Mouse (Mus musculus) embryonic fibroblast, embryonic 13.5 days (primary cell): ENCODE data around the gene Prpf8. TPM values are rescaled to one million over a fixed set of nuclear protein-coding genes. Genes with fewer than 3 reads are reported as not detected.
A peak's percentile ranks its signal among the peaks of the same experiment; 100 is the strongest.

Source experiments
- H3K27ac ChIP-seq: 2 replicates; pipeline ENCODE4 v1.5.1; 2012; ENCODE audit warnings: low read length, control low read depth, inconsistent platforms; ENCODE audit not compliant: insufficient read depth
- H3K4me1 ChIP-seq: 2 replicates; pipeline ENCODE4 v1.6.1; 2011; ENCODE audit warnings: low read length; ENCODE audit not compliant: control insufficient read depth, insufficient read depth
- H3K4me3 ChIP-seq: 2 replicates; pipeline ENCODE4 v1.5.1; 2011; ENCODE audit warnings: mild to moderate bottlenecking, control low read depth, low read length; ENCODE audit not compliant: insufficient read depth
- CTCF ChIP-seq: IDR thresholded peaks from 2 replicates; pipeline ENCODE4 v1.5.1; 2011; ENCODE audit warnings: mild to moderate bottlenecking, control low read depth, low read length, moderate library complexity, borderline replicate concordance; ENCODE audit not compliant: insufficient read depth
- POLR2A ChIP-seq: IDR thresholded peaks from 2 replicates; pipeline ENCODE4 v1.6.1; 2011; ENCODE audit warnings: low read depth, mild to moderate bottlenecking, control low read depth, low read length, moderate library complexity
- polyA plus RNA-seq: library from polyadenylated mRNA; stranded (reverse); fragments of >200 nt; gene quantifications from 2 replicates; pipeline ENCODE4 v1.2.4, GENCODE M21; 2011; ENCODE audit warnings: low read depth; ENCODE audit not compliant: missing spikeins, insufficient read length

Gene Prpf8
- polyA plus RNA-seq, 1 experiment: 132 TPM

GRCm38 (mm10) chr11:75459141-75459711, 27.4 kb upstream of the Prpf8 start:
- Histone ChIP-seq H3K4me1 (peaks cover 14% of the 10 kb centered on the region), H3K4me3 (no peak overlapping the region), H3K27ac (peak overlapping the region; percentile 100)
- no peak for TF ChIP-seq CTCF
- TF ChIP-seq POLR2A: no peak

DNA sequence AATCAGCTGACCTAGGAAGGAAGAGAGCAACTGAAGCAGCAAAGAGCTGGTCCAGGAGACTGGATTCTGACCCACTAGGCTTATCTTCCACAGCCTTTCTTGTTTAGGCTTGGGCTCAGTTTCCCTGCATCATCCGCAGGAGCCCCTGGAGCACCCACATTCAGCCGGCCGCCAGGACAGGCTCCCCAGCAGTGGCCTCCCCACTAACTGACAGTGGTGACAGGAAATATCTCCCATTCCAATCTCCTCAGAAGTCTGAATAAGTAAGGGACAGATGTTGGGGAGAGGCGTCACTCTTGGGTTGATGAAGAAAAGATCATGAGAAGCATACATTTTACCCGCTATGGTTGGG, 26.9 kb upstream of the Prpf8 start:
- H3K4me1 ChIP-seq: peaks cover 17% of the 10 kb centered on the region
- no peak overlapping the region for H3K4me3 ChIP-seq
- peak overlapping the region; percentile 100 for H3K27ac ChIP-seq
- TF ChIP-seq POLR2A: no peak
- TF ChIP-seq CTCF: no peak

DNA sequence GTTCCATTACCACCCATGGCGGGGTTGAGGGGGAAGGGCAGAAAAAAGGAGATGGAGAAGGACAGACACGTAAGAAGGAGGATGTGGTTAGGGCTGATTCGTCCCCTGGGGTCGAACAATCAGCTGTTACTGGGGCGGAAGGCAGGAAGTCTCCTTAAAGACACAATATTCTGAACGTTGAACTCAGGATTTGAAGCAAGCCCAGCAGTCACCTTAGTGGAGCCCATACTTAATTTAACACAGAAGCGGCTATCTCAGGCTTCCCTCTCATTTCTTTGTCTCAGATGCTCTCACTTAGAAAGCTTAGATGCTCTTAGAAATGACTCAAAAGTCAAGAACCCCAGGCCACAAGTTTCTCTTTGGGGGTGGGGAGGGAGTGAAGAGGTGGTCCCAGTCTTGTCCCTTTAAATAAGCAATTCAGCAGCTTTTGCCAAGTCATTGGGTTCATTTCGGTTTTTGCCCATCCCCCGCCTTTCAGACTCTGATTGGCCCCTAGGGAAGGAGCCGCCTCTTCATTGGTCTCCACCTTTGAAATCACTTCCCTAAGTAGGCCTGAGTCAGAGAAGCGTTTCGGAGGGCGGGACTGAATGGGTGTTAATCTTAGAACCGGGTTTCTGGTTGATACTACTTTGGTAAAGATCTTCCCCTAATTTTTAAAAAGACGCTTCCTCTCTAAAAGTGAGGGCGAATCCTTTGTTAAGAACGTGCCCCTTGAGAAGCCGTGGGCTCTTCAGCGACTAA, 26.3 kb upstream of the Prpf8 start:
- peak overlapping the region; percentile 100 for H3K27ac ChIP-seq
- peaks cover 22% of the 10 kb centered on the region for H3K4me1 ChIP-seq

DNA sequence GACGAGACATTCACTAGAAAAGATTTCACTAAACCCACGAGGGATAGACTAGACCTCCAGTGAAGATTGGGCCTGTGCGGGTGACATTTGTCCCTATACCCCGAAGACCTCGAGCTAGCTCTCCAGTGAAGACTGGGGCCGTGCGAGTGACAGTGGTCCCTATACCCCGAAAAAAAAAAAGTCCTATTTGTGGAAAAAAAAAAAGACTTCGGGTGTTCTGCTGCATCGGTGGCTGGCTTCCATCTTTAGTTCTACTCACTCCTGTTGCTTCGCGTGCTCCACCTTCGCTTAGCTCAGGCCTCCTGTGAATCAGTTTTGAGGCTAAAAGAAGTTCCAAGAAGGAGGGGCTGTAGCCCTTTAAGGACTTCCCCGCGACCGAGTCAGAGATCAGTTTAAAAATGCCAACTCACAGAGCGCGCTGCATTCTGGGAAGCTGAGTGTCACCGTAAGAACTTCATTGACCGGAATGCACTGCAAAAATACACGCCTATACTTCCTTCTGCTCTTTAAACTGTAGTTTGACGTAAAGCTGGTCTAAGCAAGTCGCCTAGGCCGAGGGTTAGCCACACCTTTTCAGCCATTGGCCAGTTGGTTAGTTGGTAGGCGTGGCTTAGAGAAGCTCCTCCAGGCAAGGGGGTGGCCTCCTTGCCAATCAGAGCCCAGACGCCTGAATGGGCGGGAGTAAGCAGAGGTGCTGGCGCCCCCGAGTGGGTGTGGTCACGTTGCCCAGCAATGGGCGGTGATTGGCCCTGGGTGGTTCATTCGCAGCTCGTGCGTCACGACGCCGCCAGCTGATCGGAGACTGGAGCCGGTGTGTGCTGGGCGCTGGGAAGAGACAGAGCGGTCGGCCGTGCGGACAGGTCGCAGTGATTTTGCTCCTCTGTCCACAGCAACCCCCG, 25.5 kb upstream of the Prpf8 start, which contains the start of gene Tlcd2:
Gene Tlcd2, plus strand, starts transcription at position 872 of the 899 bp plus-strand sequence.
- Histone ChIP-seq H3K27ac (peak within 1 kb of the TSS; percentile 100), H3K4me1 (peaks cover 22% of the 10 kb centered on the region)
- TF ChIP-seq POLR2A (peak; percentile 100), CTCF (no peak)

More for the DNA sequence above, 26.3 kb upstream of the Prpf8 start:
- no peak for TF ChIP-seq CTCF
- peak; percentile 65 for TF ChIP-seq POLR2A
- H3K4me3 ChIP-seq: peak overlapping the region; percentile 57

DNA sequence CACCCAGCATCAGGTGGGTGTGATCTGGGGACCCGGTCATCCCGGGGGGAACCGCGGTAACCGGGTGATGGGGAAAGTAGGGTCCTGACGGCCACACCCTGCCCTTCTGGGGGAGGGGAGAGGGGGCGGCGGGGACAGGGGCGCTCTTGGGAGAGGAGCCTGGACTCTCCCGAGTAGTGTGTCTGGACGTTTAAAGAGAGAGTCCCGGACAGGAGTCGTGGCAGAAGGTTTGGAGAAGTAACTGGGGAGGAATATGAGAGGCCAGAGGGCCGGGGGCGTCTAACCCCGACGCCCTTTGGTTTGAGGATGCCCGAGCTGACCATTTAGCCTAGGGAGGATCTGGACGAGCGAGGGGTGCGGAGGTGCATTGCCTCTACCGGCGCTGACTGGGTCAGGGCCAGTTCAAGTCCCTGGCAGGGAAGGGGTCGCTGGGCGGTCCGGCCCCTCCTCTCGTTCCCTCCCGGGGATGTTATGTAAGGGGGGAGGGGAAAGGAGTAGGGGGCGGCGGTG, 24.8 kb upstream of the Prpf8 start:
- peak overlapping the region; percentile 79 for H3K4me3 ChIP-seq
- peak overlapping the region; percentile 97 for H3K27ac ChIP-seq
- peaks cover 24% of the 10 kb centered on the region for H3K4me1 ChIP-seq
- TF ChIP-seq CTCF (no peak), POLR2A (peak; percentile 39; the same call in 1 of the 2 replicates)

More for the DNA sequence above, 25.5 kb upstream of the Prpf8 start, which contains the start of gene Tlcd2:
- H3K4me3 ChIP-seq: peak within 1 kb of the TSS; percentile 79

DNA sequence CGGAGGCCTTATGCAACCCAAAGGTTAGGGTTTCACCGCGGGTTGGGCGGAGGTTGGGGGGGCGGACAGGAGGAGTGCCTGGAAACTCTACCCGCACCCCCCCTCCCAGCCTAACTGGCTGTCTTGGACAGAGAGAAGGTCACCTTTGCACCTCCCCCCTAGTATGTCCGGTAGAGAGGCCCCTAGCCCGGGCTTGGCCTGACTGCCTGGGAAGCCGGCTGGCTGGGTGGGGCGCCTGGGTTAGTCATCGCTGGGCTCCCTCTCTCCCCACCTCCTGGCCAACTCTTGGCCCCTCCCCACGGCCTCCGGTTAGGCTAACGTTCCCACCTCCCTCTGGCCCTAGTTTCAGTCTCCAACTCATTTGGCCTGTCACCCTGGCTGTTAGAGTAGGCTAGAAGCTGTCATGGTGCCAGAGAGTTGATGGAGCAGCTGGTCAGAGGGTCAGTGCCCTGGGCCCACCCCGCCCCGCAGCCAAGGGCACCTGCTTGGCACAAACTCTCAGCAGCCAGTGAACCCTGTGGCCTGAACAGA, 24.3 kb upstream of the Prpf8 start:
- Histone ChIP-seq H3K4me1 (peaks cover 26% of the 10 kb centered on the region), H3K27ac (peak overlapping the region; percentile 97), H3K4me3 (peak overlapping the region; percentile 79)
- peak; percentile 57 for TF ChIP-seq POLR2A
- TF ChIP-seq CTCF: no peak

GRCm38 (mm10) chr11:75462865-75463336, 23.7 kb upstream of the Prpf8 start:
- H3K27ac ChIP-seq: peak overlapping the region; percentile 97
- peaks cover 26% of the 10 kb centered on the region for H3K4me1 ChIP-seq
- TF ChIP-seq CTCF (no peak), POLR2A (peak; percentile 60)
- H3K4me3 ChIP-seq: peak overlapping the region; percentile 79

- TF ChIP-seq POLR2A: no peak
- no peak for TF ChIP-seq CTCF
- peaks cover 24% of the 10 kb centered on the region for H3K4me1 ChIP-seq
- H3K27ac ChIP-seq: peak overlapping the region; percentile 63
- peak overlapping the region; percentile 79 for H3K4me3 ChIP-seq
Measured at GRCm38 (mm10) chr11:75463624-75464023, 23.0 kb upstream of the Prpf8 start.

DNA sequence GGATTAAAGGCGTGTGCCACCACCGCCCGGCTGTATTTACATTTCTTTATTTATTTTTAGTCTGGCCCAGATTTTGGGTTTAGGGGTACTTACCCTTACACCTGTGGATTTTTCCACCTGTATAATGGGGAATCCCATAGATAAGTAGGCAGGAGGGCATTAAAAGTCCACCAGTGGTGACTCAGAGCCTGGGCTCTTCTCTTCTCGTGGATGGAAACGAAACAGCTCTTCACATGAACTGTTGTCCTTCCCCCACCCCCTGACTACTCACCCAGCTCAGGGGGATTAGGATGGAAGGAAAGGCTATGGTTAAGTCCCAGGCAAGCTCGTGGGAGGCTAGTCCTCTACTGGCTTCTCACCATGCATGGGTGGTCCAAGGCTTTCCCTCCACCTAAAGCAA, 22.2 kb upstream of the Prpf8 start:
- Histone ChIP-seq H3K4me1 (peaks cover 18% of the 10 kb centered on the region), H3K4me3 (peak overlapping the region; percentile 10; the same call in 1 of the 2 replicates), H3K27ac (peak overlapping the region; percentile 8; the same call in 1 of the 2 replicates)
- no peak for TF ChIP-seq CTCF
- TF ChIP-seq POLR2A: no peak
